Mouse (Mus musculus) cerebellum, adult 11 months (tissue): ENCODE measurements at regions not wholly inside any gene's neighbourhood (a gene's known extent, or its start where the extent isn't known, plus 50 kb on each side); places are given as distances from the start of the nearest gene placed in this dataset.
"Not testable (repeated sequence)": the region's sequence is repeated elsewhere in the genome, so short reads cannot be mapped to it uniquely, and the experiment has no call there.

Source experiments
- DNase-seq: peaks from one replicate; pipeline ENCODE4 v3.0.0; 2022

- no peak for DNase-seq
Observed at GRCm38 (mm10) chr2:78416574-78417109, 451.3 kb upstream of the Ube2e3 start.

DNA sequence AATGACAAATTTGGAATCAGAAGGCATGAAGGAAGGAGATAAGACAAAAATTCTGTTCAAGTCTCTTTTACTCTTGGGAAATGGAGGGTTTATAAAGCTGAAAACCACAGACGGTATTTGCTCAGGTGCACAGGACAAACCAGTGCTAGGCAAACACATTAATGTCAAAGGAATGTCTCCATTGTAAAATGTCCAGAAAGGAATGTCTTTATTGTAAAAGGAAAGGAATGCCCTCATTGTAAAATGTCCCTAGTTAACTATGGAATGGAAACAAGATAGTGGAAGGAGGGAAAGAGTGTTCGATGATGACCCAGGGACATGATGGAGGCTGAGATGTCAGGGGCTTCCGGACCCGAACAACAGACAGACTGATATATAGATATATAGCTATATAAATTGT lies 454.9 kb upstream of the Ube2e3 start:
- DNase-seq: no peak

- no peak for DNase-seq
Observed at GRCm38 (mm10) chr2:78403890-78404289, 457.7 kb upstream of the Cwc22 start.

DNA sequence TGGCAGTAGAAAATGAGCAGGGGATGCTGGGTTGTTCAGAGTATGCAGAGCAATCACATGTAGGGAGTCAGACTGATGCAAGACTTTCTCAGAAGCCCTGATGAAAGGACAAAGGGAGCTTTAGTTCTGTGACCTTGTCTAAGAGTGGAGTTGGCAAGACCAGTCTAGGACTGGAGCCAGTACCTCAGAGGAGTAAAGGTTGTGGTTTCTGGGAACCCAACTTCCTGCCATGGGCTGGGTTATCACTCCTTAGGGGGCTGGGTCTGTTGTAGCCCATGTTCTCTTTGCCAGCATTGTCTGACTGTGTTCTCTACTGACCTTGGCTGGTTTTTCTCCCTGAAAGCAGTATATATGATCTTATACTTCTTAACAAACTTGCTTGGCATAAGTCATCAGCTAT lies 453.1 kb upstream of the Cwc22 start:
- no peak for DNase-seq

DNA sequence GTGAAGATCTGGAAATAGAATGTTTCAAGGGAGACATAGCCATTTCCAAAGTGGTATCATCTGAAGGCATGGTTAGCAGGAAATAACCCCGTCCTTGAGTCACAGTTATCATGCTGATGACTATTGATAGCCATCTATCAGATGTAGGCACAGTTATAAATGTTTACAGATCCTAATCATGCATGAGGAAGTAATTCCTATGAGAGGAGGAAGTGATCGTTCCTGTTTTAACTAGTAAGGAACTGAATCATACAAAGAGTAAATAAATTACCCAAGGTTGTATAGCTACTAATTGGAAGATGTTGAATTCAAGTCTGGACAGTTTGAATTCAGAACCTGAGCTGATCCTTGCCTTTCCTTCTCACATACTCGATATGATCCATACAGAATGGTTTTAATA lies 450.7 kb upstream of the Cwc22 start:
- no peak for DNase-seq

DNA sequence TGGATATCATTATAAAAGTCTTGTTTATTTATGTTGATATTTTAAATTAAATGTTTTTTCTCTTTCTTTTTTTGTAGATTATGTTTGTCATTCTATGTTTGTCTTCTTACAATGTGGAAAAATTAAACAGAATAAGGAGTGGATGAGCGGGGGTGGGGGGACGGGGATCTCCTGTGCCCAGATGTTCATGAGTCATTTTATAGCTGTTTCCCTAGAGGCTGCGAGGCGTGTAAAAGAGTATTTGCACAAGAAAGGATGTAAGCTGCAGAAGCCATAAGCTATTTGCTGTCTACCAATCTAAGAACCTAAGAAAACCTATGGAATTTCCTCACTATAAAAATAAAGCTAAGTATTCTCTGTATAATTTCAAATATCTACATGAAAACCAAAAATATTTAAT lies 446.9 kb upstream of the Cwc22 start:
- DNase-seq: no peak

DNA sequence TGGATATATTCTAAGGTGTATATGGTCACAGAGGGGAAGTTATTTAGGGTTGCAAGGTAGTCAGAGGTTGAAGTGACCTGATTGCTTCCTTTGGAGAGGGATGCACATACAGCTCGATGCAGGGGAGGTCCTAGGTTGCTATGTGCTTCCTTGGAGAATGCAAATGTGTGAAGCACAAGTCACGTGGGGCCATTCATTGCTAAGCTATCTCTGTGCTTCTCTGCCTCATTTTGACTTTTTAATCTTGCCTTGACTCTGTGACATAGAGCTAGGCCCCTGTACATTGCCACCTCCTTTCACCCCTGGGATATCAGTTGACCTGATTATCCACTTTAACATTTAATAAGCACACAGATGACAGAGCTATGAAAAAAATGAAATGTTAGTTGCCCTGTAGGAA lies 446.2 kb upstream of the Cwc22 start:
- DNase-seq: no peak

- DNase-seq: no peak
Observed at GRCm38 (mm10) chr2:78388001-78388400, 441.8 kb upstream of the Cwc22 start.

- no peak for DNase-seq
Observed at GRCm38 (mm10) chr2:78381234-78381633, 435.1 kb upstream of the Cwc22 start.

DNA sequence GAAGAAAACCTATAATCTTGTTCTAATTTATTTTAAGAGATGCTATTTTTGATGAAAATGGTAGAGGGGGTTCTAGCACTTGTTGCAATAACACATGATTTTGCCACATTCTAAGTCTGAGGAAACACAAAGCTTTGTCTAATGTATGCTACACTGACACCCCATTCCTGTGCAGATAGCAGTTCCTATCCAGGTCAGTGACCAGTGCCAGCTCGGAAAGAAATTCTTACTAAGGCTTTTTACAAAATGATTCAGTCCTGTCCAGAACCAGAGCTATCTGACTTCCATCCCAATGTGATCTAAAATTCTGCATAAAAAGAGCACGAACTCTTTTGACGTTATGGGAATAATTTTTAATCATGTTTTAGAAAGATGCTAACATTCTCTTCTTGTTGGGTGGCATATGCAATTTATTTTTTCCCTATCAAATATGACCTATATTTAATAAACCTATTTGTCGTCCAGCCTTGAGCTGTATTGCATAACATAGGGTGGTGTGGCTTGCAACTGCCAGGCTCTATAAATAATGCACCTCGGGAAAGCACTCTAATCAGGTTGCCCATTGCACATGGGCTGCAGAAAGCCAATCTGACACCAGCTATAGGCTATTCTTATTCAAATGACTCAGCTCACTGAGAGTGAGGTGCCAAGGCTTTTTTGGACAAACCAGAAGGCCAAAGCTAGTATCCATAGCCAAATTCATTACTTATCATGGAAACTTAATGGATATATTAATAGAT lies 385.7 kb upstream of the Cwc22 start:
- peak; percentile 64 for DNase-seq

GRCm38 (mm10) chr2:78326091-78326490 lies 379.9 kb upstream of the Cwc22 start:
- DNase-seq: no peak

DNA sequence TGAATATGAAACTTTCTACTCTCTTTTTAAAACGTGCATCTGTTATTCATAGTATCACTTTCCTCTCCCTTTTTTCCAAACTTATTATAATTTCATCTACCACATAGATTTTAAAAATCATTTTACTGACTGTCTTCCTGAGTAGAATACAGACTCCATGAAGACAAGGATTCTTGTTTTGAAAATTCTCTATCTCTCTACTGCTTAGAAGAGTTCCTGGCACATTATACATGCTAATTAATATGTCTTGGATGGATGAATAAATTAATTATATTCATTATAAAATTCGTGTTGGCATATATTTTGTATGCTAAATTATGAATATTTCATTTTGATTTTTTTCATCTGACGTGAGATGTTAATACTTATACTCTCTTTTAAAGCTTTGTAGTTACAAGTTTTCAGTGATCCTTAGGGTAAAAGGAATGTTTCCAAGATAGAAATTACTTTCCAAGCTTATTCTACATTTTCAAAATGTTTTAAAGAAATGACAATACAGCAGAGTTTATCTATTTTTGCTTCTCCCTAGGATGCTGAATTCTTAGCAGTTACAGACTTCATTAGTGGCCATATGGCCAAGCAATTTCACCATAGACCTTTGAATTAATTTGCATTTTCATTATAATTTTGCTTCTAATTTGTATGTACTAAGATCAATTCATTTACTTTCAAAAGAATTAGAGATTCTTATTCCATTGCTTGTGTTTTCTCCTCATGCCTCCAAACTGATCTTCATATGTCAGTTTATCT lies 376.2 kb upstream of the Cwc22 start:
- no peak for DNase-seq

DNA sequence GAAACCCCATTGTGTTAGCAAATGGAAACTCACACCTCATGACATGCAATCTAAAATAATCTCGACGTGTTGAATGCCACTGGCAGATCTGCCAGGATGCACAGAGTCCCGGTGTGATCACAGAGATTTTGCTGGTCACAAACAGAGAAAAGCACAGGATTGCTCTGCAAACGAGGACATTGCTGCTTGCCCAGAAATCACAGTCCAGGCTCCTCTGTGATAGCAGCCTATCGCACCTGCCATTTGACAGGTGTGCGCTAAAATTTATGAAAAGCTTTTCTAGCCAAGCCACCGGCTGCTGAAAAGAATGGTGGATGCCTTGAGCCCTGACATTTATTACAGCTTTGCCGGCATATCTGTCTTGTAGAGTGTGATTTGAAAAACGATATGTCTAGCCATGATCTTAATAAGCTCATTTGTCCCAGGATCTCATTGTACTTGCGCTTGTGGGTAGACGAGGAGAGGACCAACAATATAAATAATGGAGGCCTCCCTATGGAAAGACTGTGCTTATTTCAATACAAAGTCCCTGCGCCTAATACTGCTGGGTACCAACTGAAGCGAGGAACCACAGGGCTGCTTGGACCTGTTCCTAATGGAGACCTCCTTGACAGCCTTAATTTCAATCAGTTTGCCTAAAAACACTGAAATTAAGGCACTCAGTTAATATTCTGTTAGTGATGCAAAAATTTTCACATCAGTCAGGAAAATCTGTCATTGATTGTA lies 365.8 kb upstream of the Cwc22 start:
- DNase-seq: peak; percentile 16

DNA sequence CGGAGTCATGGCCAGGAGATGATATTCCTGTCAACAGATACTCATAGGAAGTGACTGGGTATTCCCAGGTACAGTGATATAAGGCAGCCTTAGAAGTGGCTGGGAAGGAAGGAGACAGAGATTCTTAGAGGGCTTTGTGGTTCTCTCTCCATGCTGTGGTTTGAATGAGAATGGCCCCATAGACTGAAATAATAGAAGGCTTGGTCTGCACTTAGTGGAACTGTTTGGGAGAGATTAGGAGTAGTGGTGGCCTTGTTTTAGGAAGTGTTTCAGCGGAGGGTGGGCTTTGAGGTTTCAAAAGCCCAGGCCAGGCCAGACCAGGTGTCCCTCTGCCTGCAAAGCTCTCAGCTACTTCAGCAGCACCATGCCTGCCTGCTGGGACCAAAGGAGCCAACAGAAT lies 363.2 kb upstream of the Cwc22 start:
- DNase-seq: no peak

- DNase-seq: no peak
Observed at GRCm38 (mm10) chr2:78306897-78307296, 360.7 kb upstream of the Cwc22 start.

- no peak for DNase-seq
Observed at GRCm38 (mm10) chr2:78291665-78292064, 345.5 kb upstream of the Cwc22 start.

DNA sequence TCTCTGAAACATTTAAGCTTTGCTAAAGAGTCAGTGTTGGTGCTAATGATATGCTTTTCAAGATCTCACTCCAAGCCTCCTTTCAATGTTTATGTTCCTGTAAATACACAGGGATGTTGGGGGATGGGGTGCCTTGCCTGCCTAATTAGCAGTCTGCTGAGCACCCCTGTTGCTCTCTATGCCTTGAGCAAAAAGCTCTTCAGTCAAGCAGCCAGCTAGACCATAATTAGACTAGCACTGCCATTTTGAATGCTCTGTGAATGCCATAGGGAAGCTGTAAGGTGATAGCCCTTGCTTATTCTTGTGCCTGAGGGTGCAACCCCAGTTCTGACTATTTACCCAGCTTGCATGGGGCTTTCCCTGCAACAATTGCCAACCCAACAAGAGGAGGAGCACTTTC lies 338.6 kb upstream of the Cwc22 start:
- DNase-seq: no peak

DNA sequence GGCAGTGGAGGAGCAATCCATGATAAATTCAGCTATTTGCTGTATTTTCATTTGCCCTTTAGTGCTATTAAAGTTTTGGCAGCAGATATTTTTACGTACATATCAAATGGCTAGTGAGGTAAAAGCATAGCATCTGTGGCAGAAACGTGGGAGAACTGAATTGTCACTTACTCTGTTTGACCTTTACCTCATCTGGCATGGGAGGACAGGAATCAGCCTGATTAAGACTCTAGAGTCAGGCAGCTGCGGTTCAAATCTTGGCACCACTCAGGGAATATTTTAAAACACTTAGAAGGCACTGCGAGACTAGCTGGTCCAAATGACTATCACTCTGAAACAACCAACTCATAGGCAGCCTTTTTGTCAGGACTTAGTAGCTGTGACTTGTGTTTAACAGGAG lies 337.4 kb upstream of the Cwc22 start:
- DNase-seq: no peak

DNA sequence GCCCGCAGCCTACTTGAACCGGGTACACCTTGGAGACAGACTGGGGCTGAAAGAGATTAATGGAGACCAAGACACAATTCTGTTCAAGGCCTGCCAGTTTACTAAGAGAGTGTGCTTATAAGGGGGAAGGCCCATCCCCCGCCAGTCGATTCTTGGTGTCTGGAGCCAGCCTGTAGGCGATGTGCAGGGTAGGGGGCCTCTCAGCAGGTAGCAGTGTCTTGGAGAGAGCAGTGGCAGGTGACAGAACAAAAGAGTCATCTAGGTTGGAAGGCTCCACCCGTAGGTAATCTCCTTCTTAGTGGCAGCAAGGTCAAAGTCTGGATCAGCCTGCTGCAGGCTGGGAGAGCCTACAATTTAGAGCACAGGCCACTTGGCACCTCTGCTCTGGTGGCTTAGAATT lies 335.7 kb upstream of the Cwc22 start:
- DNase-seq: not testable (repeated sequence)

DNA sequence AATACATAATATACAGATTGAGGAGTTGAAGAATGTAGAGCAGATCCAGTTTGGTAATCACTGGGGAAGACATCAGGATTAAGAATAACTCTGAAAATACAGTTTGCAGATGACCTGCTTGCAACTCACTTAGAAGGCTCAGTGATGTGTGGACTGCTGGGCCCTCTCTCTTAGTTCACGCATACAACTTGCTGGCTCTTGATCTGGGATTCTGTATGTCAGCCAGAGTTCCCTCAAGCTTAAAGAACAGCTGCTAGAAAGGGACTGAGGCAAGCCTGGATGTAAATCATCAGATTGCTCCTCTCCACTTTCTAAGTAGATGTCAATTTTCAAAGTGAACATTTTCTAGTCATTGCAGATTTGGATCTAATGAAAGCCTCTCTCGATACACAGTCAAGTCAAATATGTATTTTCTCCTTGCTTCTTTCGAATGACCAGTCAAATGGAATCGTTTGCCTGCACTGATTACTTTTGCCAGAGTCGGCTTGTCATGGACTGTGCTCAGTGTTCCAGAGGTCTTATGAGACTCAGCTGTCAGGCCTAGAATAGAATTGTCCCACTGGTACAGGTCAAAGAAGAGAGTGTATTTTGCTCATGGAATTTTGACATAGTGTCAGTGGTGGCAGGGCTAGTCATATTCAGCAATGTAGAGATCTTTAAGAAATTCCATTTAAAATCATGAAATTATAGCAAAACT lies 334.2 kb upstream of the Cwc22 start:
- DNase-seq: no peak

DNA sequence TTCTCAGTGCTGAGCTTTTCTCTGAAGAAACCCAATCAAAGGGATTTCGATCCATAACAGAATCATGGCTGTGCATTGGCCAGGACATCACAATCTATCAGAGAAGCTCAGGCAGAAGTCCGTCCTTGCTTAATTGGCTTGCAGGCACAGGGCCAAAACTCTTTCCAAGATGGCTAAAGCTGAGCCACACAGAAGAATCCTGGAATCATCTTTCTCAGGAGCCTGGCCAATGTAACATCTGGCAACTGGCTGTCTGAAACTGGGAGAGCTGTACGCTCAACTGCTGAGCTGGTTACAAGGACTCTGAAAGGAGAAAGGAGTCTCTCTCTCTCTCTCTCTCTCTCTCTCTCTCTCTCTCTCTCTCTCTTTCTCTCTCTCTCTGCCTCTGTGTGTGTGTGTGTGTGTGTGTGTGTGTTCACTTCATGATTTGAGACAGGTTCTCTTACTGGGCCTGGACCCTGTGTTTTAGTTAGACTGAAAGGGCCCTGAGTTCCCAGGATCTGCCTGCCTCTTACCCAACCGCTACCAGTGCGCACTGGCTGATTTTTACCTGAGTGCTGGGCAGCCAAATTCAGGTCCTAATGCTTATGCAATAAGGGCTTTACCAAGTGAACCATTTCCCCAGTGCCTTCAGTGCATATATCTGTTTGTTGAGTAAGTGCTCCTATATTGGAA lies 333.3 kb upstream of the Cwc22 start:
- no peak for DNase-seq

DNA sequence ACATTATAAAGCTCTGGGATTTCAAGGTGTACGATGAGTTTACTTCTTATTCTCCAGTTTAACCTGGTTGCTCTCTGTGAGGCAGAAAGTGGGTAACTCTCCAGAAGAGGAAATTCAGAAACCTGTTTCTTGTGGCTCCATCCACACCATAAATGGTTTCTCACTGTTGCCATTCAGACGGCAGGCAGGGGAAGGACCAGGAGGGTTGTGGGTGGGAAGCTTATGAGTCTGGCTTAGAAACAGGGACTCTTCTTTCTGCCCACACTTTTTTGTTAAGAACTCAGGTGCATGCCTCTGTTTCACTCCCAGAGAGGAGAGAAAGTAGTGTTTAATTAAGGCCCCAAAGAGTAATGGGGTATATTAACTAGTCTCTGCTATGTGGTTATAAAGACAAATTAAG lies 332.5 kb upstream of the Cwc22 start:
- no peak for DNase-seq
